Comparison of ENCODE assay signal across 10 mouse cellular contexts in the genomic region with DNA sequence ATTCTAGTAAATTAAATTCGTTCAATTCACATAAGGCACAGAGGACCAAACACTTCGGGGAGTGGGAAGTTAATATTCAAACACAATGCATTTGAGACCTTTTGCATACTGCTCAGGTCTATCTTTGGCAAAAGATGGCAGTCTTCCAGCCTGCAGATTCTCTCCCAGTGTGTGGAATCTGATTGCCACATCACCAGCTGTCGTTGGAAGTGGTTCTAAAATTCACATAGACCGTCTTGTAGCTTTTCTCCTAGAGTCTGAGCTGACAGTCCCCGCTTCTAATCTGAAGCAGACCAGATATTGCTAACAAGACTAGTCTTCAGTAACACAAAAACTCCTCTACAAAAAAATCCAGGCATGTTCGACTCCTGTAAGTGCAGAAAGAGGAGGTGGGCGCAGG.
DNase-seq lines count a peak whose midpoint lies in the region; ATAC-seq lines count a peak whose summit lies in the region.
"Had no signal": no experiment of that assay in that cellular context is flagged by ENCODE, and none has a peak within 500 bp of the region (broad histone marks: within the 10 kb centered on the region; RNA-seq: fewer than 3 reads in every experiment).

No protein-coding gene starts in this region.

- H3K9ac ChIP-seq in hindbrain, embryonic 12.5 days, result no peak overlapping the region
- H3K9ac ChIP-seq in hindbrain, embryonic 11.5 days (ENCODE audit: low read depth, low read length), result no peak overlapping the region
- no peak overlapping the region for H3K9ac ChIP-seq in neural tube, embryonic 14.5 days (replicated peaks; ENCODE audit: low read depth, low read length)
- H3K9ac ChIP-seq: limb, embryonic 13.5 days had no signal

- 0 out of 2 replicates have a peak overlapping the region, but pooled peaks have one; percentile 30 for H3K27ac ChIP-seq in hindbrain, embryonic 12.5 days
- H3K27ac ChIP-seq in hindbrain, embryonic 11.5 days (ENCODE audit: low read depth, low read length), result no peak overlapping the region
- peak overlapping the region; percentile 71 for H3K27ac ChIP-seq in neural tube, embryonic 14.5 days (ENCODE audit: low read depth, low read length)
- H3K27ac ChIP-seq: limb, embryonic 13.5 days had no signal

- WGBS in hindbrain, embryonic 12.5 days, result 82% methylated on average over 7 of the region's 7 CpGs
- 92% methylated on average over 7 of the region's 7 CpGs for WGBS in hindbrain, embryonic 11.5 days
- WGBS in neural tube, embryonic 14.5 days, result 60% methylated on average over 7 of the region's 7 CpGs

- H3K4me2 ChIP-seq in hindbrain, embryonic 12.5 days (replicated peaks), result no peak overlapping the region
- no peak overlapping the region for H3K4me2 ChIP-seq in hindbrain, embryonic 11.5 days (replicated peaks; ENCODE audit: low read depth, low read length)
- no peak overlapping the region for H3K4me2 ChIP-seq in neural tube, embryonic 14.5 days (ENCODE audit: low read depth, low read length)
- H3K4me2 ChIP-seq: limb, embryonic 13.5 days had no signal

- H3K9me3 ChIP-seq in hindbrain, embryonic 12.5 days (replicated peaks), result no peaks in the 10 kb centered on the region
- H3K9me3 ChIP-seq in hindbrain, embryonic 11.5 days (ENCODE audit: control insufficient read depth, low read length), result no peaks in the 10 kb centered on the region
- no peaks in the 10 kb centered on the region for H3K9me3 ChIP-seq in neural tube, embryonic 14.5 days (ENCODE audit: control insufficient read depth, low read length)

- no peak for DNase-seq in hindbrain, embryonic 11.5 days (ENCODE audit: low spot score)
- DNase-seq in cerebellum, postnatal 14 days, result peak; percentile 75 to 79
- DNase-seq in layer of hippocampus, postnatal 36 days, result peak; percentile 39 to 51
- no peak for DNase-seq in kidney, postnatal 4 days
- no peak for DNase-seq in gastrocnemius, adult 18-20 months (ENCODE audit: low spot score)
- no peak for DNase-seq in kidney, postnatal 14 days

- no peak overlapping the region for H3K4me3 ChIP-seq in hindbrain, embryonic 12.5 days
- no peak overlapping the region for H3K4me3 ChIP-seq in hindbrain, embryonic 11.5 days (ENCODE audit: low read depth, low read length)
- no peak overlapping the region for H3K4me3 ChIP-seq in neural tube, embryonic 14.5 days (ENCODE audit: low read depth, low read length)
- H3K4me3 ChIP-seq: erythroblast, embryonic 14.5 days; limb, embryonic 13.5 days had no signal

- ATAC-seq in hindbrain, embryonic 12.5 days (ENCODE audit: low FRiP score), result no peak
- ATAC-seq in hindbrain, embryonic 11.5 days (ENCODE audit: low FRiP score), result no peak
- no peak; the same call in 1 of the 2 replicates for ATAC-seq in neural tube, embryonic 14.5 days (ENCODE audit: low read depth)

- no peaks in the 10 kb centered on the region for H3K36me3 ChIP-seq in hindbrain, embryonic 12.5 days
- H3K36me3 ChIP-seq in hindbrain, embryonic 11.5 days (ENCODE audit: control insufficient read depth, insufficient read depth, low read length), result no peaks in the 10 kb centered on the region
- no peaks in the 10 kb centered on the region for H3K36me3 ChIP-seq in neural tube, embryonic 14.5 days (ENCODE audit: control insufficient read depth, insufficient read depth, low read length)
- H3K36me3 ChIP-seq: limb, embryonic 13.5 days had no signal

- peaks cover 35% of the 10 kb centered on the region for H3K4me1 ChIP-seq in hindbrain, embryonic 12.5 days
- peaks cover 6% of the 10 kb centered on the region; the same call in 1 of the 2 replicates for H3K4me1 ChIP-seq in hindbrain, embryonic 11.5 days (replicated peaks; ENCODE audit: control insufficient read depth, insufficient read depth, low read length)
- H3K4me1 ChIP-seq in neural tube, embryonic 14.5 days (ENCODE audit: control insufficient read depth, insufficient read depth, low read length), result peaks cover 30% of the 10 kb centered on the region

- peaks cover 18% of the 10 kb centered on the region for H3K27me3 ChIP-seq in hindbrain, embryonic 12.5 days
- H3K27me3 ChIP-seq in hindbrain, embryonic 11.5 days (ENCODE audit: control insufficient read depth, insufficient read depth, low read length), result no peaks in the 10 kb centered on the region
- no peaks in the 10 kb centered on the region for H3K27me3 ChIP-seq in neural tube, embryonic 14.5 days (ENCODE audit: control insufficient read depth, insufficient read depth, low read length)
- H3K27me3 ChIP-seq: limb, embryonic 13.5 days had no signal

Comparison
In these comparisons a context has a peak if more than half of its experiments do, and no peak if none do; other contexts are left out.
1. DNase-seq: peak in cerebellum, postnatal 14 days (2 of 2) and layer of hippocampus, postnatal 36 days (2 of 2); none in hindbrain, embryonic 11.5 days (single experiment), kidney, postnatal 4 days (0 of 2), gastrocnemius, adult 18-20 months (single experiment) and kidney, postnatal 14 days (single experiment).